Mouse (Mus musculus): ENCODE results near the gene Cd79b. TPM values are rescaled to one million over a fixed set of nuclear protein-coding genes. Genes with fewer than 3 reads are reported as not detected.

Gene Cd79b
- total and polyA plus RNA-seq, 2 experiments from 2014 or later = 0.63 to 1.7 TPM

DNA sequence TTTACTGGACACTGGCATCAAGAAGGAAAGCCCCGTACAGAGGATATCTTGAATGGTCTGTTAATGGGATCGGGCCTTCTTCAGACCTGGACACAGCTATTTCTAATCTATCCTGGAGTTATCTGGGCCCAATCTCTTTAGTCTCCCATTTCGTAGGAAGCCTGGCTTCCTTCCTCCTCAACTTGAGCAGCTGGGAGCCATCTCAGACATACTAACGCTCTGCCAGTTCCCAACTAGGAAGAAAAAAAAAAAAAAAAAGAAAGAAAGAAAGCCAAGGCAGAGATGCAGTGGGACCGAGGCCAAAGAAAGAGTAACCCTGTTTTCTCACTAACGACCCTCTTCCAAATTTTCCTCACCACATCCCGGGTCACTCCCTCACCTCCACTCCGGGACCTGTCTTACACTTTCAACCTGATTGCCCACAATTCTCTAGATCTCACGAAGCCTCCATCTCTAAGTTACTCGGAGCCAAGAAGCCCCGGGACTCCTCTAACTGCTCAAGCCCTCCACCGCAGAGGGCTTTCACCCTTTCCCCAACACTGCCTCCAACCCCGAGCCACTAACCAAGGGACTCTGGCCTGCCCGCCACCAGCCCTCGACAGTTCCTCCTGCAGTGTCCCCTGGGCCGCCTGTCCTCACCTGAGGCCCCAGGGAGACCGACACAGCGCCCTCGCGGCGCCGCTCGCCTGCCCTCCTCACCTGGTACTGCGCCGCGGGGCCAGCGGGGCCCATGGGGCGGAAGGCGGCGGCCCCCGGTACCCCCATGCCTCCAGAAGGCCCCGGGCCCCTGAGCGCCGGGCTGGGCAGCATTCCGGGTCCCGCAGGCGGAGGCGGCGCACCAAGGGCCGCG lies 42.5 kb downstream of the Cd79b start:
- Histone ChIP-seq H3K4me3 (ENCODE audit: low read length) (peak overlapping the region; percentile 75), H3K27ac (peak overlapping the region; percentile 88), H3K36me3 (ENCODE audit: insufficient read depth, low read length) (no peaks in the 10 kb centered on the region), H3K4me1 (ENCODE audit: insufficient read depth, low read length) (peaks cover 30% of the 10 kb centered on the region), H3K27me3 (ENCODE audit: insufficient read depth, low read length) (no peaks in the 10 kb centered on the region), H3K9ac (replicated peaks; ENCODE audit: low read length) (peak overlapping the region; percentile 93), H3K9me3 (ENCODE audit: low read length) (no peaks in the 10 kb centered on the region), H3K4me2 (ENCODE audit: low read depth, low read length) (peak overlapping the region; percentile 84)
- no peak for TF ChIP-seq CTCF (IDR thresholded peaks at IDR 0.05; ENCODE audit: low read depth)
- WGBS = 3% methylated on average over 41 of the region's 41 CpGs
- peak; percentile 4; the same call in 1 of the 2 replicates for ATAC-seq
- peak; percentile 22 for DNase-seq (ENCODE audit: low spot score)

DNA sequence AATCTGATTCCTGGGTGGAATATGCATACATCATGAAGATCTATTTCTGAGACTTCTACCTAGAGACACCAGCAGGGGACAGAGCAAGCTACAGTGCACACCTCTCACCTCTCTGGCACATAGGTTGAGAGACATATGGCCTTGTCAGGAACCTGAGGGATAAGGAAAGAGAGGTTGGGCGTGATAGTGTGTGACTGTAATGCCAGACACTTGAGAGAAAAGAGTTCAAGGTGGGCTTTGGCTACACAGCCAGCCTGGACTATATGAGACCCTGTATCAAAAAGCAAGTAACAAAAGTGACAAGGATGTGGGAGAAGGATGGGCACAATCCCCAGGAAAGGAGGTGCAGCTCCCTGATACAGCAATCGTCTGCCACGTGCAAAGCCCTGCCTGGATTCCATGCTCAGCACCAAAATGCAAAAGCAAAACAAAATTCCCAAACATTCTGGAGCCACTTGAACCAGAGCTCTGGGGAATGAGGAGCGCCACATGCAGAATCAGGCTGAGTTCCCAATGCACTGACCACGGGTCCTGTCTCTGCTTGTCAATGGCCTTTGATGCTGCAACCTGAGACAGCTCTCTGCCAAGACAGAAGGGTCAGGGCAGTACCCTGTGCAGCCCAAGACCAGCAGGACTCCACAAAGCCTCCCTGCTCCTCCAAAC lies 43.3 kb downstream of the Cd79b start:
- DNase-seq (ENCODE audit: low spot score) = no peak
- no peak for ATAC-seq
- Histone ChIP-seq H3K9ac (replicated peaks; ENCODE audit: low read length) (peak overlapping the region; percentile 93), H3K36me3 (ENCODE audit: insufficient read depth, low read length) (peaks cover 6% of the 10 kb centered on the region; the same call in 1 of the 2 replicates), H3K9me3 (ENCODE audit: low read length) (no peaks in the 10 kb centered on the region), H3K4me2 (ENCODE audit: low read depth, low read length) (peak overlapping the region; percentile 84), H3K27me3 (ENCODE audit: insufficient read depth, low read length) (no peaks in the 10 kb centered on the region), H3K27ac (peak overlapping the region; percentile 88), H3K4me1 (ENCODE audit: insufficient read depth, low read length) (peaks cover 30% of the 10 kb centered on the region), H3K4me3 (ENCODE audit: low read length) (peak overlapping the region; percentile 75)
- 29% methylated on average over 5 of the region's 5 CpGs for WGBS
- peak; percentile 23 for TF ChIP-seq CTCF (IDR thresholded peaks at IDR 0.05; ENCODE audit: low read depth)

GRCm38 (mm10) chr11:106269060-106269431 lies 45.5 kb downstream of the Cd79b start:
- H3K4me3 ChIP-seq (ENCODE audit: low read length) = no peak overlapping the region
- WGBS = 36% methylated on average over 3 of the region's 3 CpGs
- H3K36me3 ChIP-seq (ENCODE audit: insufficient read depth, low read length) = peaks cover 25% of the 10 kb centered on the region
- H3K9ac ChIP-seq (replicated peaks; ENCODE audit: low read length) = 0 out of 2 replicates have a peak overlapping the region, but pooled peaks have one; percentile 17
- DNase-seq (ENCODE audit: low spot score) (peak; percentile 37), ATAC-seq (no peak)
- no peaks in the 10 kb centered on the region for H3K27me3 ChIP-seq (ENCODE audit: insufficient read depth, low read length)
- peaks cover 30% of the 10 kb centered on the region for H3K4me1 ChIP-seq (ENCODE audit: insufficient read depth, low read length)
- H3K9me3 ChIP-seq (ENCODE audit: low read length) = no peaks in the 10 kb centered on the region
- H3K4me2 ChIP-seq (ENCODE audit: low read depth, low read length) = peak overlapping the region; percentile 33; the same call in 1 of the 2 replicates
- peak overlapping the region; percentile 76 for H3K27ac ChIP-seq
- no peak for TF ChIP-seq CTCF (IDR thresholded peaks at IDR 0.05; ENCODE audit: low read depth)

- H3K27me3 ChIP-seq (ENCODE audit: insufficient read depth, low read length) = no peaks in the 10 kb centered on the region
- 0 out of 2 replicates have a peak overlapping the region, but pooled peaks have one; percentile 17 for H3K9ac ChIP-seq (replicated peaks; ENCODE audit: low read length)
- no peak for TF ChIP-seq CTCF (IDR thresholded peaks at IDR 0.05; ENCODE audit: low read depth)
- peaks cover 30% of the 10 kb centered on the region for H3K4me1 ChIP-seq (ENCODE audit: insufficient read depth, low read length)
- H3K4me3 ChIP-seq (ENCODE audit: low read length) = no peak overlapping the region
- peak overlapping the region; percentile 76 for H3K27ac ChIP-seq
- ATAC-seq (no peak), DNase-seq (ENCODE audit: low spot score) (peak; percentile 71)
- H3K36me3 ChIP-seq (ENCODE audit: insufficient read depth, low read length) = peaks cover 31% of the 10 kb centered on the region
- WGBS = 43% methylated on average over 8 of the region's 8 CpGs
- peak overlapping the region; percentile 33 for H3K4me2 ChIP-seq (ENCODE audit: low read depth, low read length)
- H3K9me3 ChIP-seq (ENCODE audit: low read length) = no peaks in the 10 kb centered on the region
Measured at GRCm38 (mm10) chr11:106268326-106269059, 46.1 kb downstream of the Cd79b start.

- Histone ChIP-seq H3K4me2 (ENCODE audit: low read depth, low read length) (peak overlapping the region; percentile 33; the same call in 1 of the 2 replicates), H3K9ac (replicated peaks; ENCODE audit: low read length) (peak overlapping the region; percentile 33; the same call in 1 of the 2 replicates)
- no peak for DNase-seq (ENCODE audit: low spot score)
Measured at GRCm38 (mm10) chr11:106267871-106268270, 46.7 kb downstream of the Cd79b start.

GRCm38 (mm10) chr11:106267311-106267852 lies 47.2 kb downstream of the Cd79b start:
- Histone ChIP-seq H3K27me3 (ENCODE audit: insufficient read depth, low read length) (no peaks in the 10 kb centered on the region), H3K9me3 (ENCODE audit: low read length) (no peaks in the 10 kb centered on the region), H3K4me2 (ENCODE audit: low read depth, low read length) (peak overlapping the region; percentile 33; the same call in 1 of the 2 replicates), H3K4me3 (ENCODE audit: low read length) (0 out of 2 replicates have a peak overlapping the region, but pooled peaks have one; percentile 2), H3K4me1 (ENCODE audit: insufficient read depth, low read length) (peaks cover 30% of the 10 kb centered on the region), H3K9ac (replicated peaks; ENCODE audit: low read length) (peak overlapping the region; percentile 33; the same call in 1 of the 2 replicates), H3K36me3 (ENCODE audit: insufficient read depth, low read length) (peaks cover 42% of the 10 kb centered on the region), H3K27ac (peak overlapping the region; percentile 76)
- no peak for TF ChIP-seq CTCF (IDR thresholded peaks at IDR 0.05; ENCODE audit: low read depth)
- 50% methylated on average over 15 of the region's 15 CpGs for WGBS
- DNase-seq (ENCODE audit: low spot score) (peak; percentile 50), ATAC-seq (peak; percentile 37)

More at GRCm38 (mm10) chr11:106267871-106268270, 46.7 kb downstream of the Cd79b start:
- H3K9me3 ChIP-seq (ENCODE audit: low read length) = no peaks in the 10 kb centered on the region
- no peak for TF ChIP-seq CTCF (IDR thresholded peaks at IDR 0.05; ENCODE audit: low read depth)
- ATAC-seq = no peak
- no peak overlapping the region for H3K4me3 ChIP-seq (ENCODE audit: low read length)
- 49% methylated on average over 5 of the region's 5 CpGs for WGBS
- H3K4me1 ChIP-seq (ENCODE audit: insufficient read depth, low read length) = peaks cover 30% of the 10 kb centered on the region
- H3K27ac ChIP-seq = peak overlapping the region; percentile 76
- no peaks in the 10 kb centered on the region for H3K27me3 ChIP-seq (ENCODE audit: insufficient read depth, low read length)
- H3K36me3 ChIP-seq (ENCODE audit: insufficient read depth, low read length) = peaks cover 37% of the 10 kb centered on the region
